Mouse (Mus musculus) neural tube, embryonic 12.5 days (tissue): ENCODE data around the gene C1qbp. TPM values are rescaled to one million over a fixed set of nuclear protein-coding genes. Genes with fewer than 3 reads are reported as not detected.

Experiments used
- ATAC-seq: fragments of 200-750 bp; cut with Nextera tagmentation; 2 replicates; pipeline ENCODE4 v1.8.0; 2017; ENCODE audit warnings: low read depth, mild to moderate bottlenecking, moderate TSS enrichment, moderate library complexity; ENCODE audit not compliant: low FRiP score
- H3K27ac ChIP-seq: fragments of 300-500 bp; sonication (generic); 2 replicates; pipeline ENCODE4 v1.5.1; 2016
- H3K27me3 ChIP-seq: fragments of 300-500 bp; sonication (generic); replicated peaks from 2 replicates; pipeline ENCODE4 v1.6.1; 2016; ENCODE audit warnings: mild to moderate bottlenecking
- H3K36me3 ChIP-seq: fragments of 300-500 bp; sonication (generic); 2 replicates; pipeline ENCODE4 v1.6.1; 2016; ENCODE audit warnings: mild to moderate bottlenecking
- H3K4me1 ChIP-seq: fragments of 300-500 bp; sonication (generic); 2 replicates; pipeline ENCODE4 v1.6.1; 2016
- H3K4me2 ChIP-seq: fragments of 300-500 bp; sonication (generic); replicated peaks from 2 replicates; pipeline ENCODE4 v1.6.1; 2016; ENCODE audit warnings: mild to moderate bottlenecking
- H3K4me3 ChIP-seq: fragments of 300-500 bp; sonication (generic); 2 replicates; pipeline ENCODE4 v1.5.1; 2016
- H3K9ac ChIP-seq: fragments of 300-500 bp; sonication (generic); 2 replicates; pipeline ENCODE4 v1.6.1; 2016; ENCODE audit warnings: mild to moderate bottlenecking
- H3K9me3 ChIP-seq: fragments of 300-500 bp; sonication (generic); 2 replicates; pipeline ENCODE4 v1.6.1; 2016; ENCODE audit warnings: mild to moderate bottlenecking
- WGBS: fragments of 180-500 bp; shearing (Covaris S2); methylation state at CpG from one replicate; pipeline ENCODE4 v1.1.7; 2016; 5-methylcytosine and 5-hydroxymethylcytosine counted together
- polyA plus RNA-seq: library from polyadenylated mRNA; unstranded; fragments of >200 nt; fragmentation: Nextera tagmentation; extraction: Ambion mirVana; gene quantifications from 2 replicates; pipeline ENCODE4 v1.2.1, GENCODE M21; 2016

Gene C1qbp
- polyA plus RNA-seq, 1 experiment from 2014 or later, result 210 TPM

- no peaks in the 10 kb centered on the region for H3K9me3 ChIP-seq
- no peak overlapping the region for H3K27ac ChIP-seq
- peaks cover 16% of the 10 kb centered on the region for H3K36me3 ChIP-seq
- no peak for ATAC-seq
- no peaks in the 10 kb centered on the region for H3K27me3 ChIP-seq
- no peak overlapping the region for H3K4me3 ChIP-seq
- peaks cover 12% of the 10 kb centered on the region for H3K4me1 ChIP-seq
- H3K9ac ChIP-seq, result 0 out of 2 replicates have a peak overlapping the region, but pooled peaks have one; percentile 17
- WGBS, result 69% methylated on average over 5 of the region's 5 CpGs
- H3K4me2 ChIP-seq, result peak overlapping the region; percentile 81
These were observed 22.2 kb upstream of the C1qbp start for GRCm38 (mm10) chr11:71005046-71005445.

- H3K27ac ChIP-seq, result no peak within 1 kb of the TSS; the same call in 1 of the 2 replicates
- peak; percentile 99 for ATAC-seq
- peaks cover 15% of the 10 kb centered on the region for H3K36me3 ChIP-seq
- under 1% methylated on average over 35 of the region's 35 CpGs for WGBS
- peak within 1 kb of the TSS; percentile 67 for H3K9ac ChIP-seq
- H3K9me3 ChIP-seq, result no peaks in the 10 kb centered on the region
- no peaks in the 10 kb centered on the region for H3K27me3 ChIP-seq
- H3K4me1 ChIP-seq, result peaks cover 12% of the 10 kb centered on the region
- peak within 1 kb of the TSS; percentile 81 for H3K4me2 ChIP-seq
- H3K4me3 ChIP-seq, result peak within 1 kb of the TSS; percentile 86
These were observed 21.5 kb upstream of the C1qbp start, which contains the start of gene Dhx33 for GRCm38 (mm10) chr11:71004316-71004773. Gene Dhx33, minus strand, starts transcription at chr11:71004437.

DNA sequence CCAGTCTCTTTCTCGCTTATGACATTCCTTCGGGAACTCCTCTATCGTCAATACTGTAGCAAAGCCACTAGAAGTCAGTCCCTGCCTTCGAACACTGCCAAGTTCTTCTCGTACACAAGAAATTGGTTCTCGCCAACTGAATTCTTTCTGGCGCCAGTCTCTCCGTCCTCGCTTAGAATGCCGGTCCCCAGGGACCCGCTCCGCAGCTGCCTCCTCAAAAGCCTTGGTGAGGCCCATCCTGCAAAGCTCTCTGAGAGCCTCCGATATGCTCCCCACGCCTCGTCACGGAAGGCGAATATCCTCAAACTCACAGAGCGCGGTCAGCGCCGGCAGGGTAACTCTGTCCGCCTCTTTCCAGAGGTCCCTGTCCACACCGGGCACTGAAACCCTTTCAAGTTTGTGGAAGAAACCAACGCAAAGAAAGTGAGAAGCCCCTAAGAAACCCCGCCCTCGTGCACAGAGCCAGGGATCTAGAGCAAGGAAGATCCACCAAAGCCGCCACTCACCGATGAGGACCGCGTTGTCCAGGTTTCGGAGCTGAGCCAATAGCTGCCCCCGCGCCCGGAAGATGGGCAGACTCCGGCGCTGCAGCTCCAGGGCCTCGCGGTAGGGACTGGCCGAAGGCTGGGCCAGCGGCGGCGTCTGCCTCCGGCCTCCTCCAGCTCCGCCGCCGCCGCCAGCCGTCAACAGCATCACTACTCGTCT, 20.9 kb upstream of the C1qbp start:
- Histone ChIP-seq H3K4me3 (peak overlapping the region; percentile 86), H3K27me3 (no peaks in the 10 kb centered on the region), H3K27ac (no peak overlapping the region; the same call in 1 of the 2 replicates), H3K4me1 (peaks cover 12% of the 10 kb centered on the region), H3K4me2 (peak overlapping the region; percentile 81), H3K9ac (peak overlapping the region; percentile 67), H3K9me3 (no peaks in the 10 kb centered on the region), H3K36me3 (peaks cover 16% of the 10 kb centered on the region)
- 1% methylated on average over 49 of the region's 49 CpGs for WGBS
- peak; percentile 84 for ATAC-seq

- H3K4me2 ChIP-seq, result no peak overlapping the region
- H3K36me3 ChIP-seq, result peaks cover 29% of the 10 kb centered on the region
- peaks cover 12% of the 10 kb centered on the region for H3K4me1 ChIP-seq
- no peak overlapping the region for H3K9ac ChIP-seq
- no peak overlapping the region for H3K4me3 ChIP-seq
- 88% methylated on average over 4 of the region's 4 CpGs for WGBS
- no peak overlapping the region for H3K27ac ChIP-seq
- H3K9me3 ChIP-seq, result no peaks in the 10 kb centered on the region
- no peaks in the 10 kb centered on the region for H3K27me3 ChIP-seq
- no peak for ATAC-seq
These were observed 18.3 kb upstream of the C1qbp start for GRCm38 (mm10) chr11:71001167-71001566.

DNA sequence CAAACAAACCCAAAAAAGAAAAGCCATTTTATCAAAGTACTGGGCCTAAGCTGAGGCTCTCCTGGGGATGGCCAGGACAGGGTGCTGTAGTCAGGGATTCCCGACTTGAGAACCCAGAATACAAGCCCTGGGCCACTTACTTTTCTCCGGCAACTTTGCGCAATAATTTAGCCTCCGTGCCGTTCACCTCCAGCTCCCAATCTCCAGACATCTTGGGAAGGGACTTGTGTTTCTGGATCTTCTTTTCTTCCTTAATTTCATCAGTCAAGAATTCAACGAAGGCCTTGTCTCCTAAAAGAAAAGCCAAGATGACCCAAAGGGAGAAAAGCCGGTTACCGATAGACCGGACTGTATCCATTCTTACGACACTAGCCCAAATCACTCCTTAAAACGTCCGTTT, 796 bp downstream of the C1qbp start:
- Histone ChIP-seq H3K27me3 (no peaks in the 10 kb centered on the region), H3K4me1 (peaks cover 13% of the 10 kb centered on the region; the same call in 1 of the 2 replicates), H3K9ac (peak overlapping the region; percentile 90), H3K4me3 (peak overlapping the region; percentile 100), H3K9me3 (no peaks in the 10 kb centered on the region), H3K4me2 (peak overlapping the region; percentile 82), H3K27ac (no peak overlapping the region), H3K36me3 (peaks cover 61% of the 10 kb centered on the region)
- 13% methylated on average over 12 of the region's 12 CpGs for WGBS
- ATAC-seq, result no peak

DNA sequence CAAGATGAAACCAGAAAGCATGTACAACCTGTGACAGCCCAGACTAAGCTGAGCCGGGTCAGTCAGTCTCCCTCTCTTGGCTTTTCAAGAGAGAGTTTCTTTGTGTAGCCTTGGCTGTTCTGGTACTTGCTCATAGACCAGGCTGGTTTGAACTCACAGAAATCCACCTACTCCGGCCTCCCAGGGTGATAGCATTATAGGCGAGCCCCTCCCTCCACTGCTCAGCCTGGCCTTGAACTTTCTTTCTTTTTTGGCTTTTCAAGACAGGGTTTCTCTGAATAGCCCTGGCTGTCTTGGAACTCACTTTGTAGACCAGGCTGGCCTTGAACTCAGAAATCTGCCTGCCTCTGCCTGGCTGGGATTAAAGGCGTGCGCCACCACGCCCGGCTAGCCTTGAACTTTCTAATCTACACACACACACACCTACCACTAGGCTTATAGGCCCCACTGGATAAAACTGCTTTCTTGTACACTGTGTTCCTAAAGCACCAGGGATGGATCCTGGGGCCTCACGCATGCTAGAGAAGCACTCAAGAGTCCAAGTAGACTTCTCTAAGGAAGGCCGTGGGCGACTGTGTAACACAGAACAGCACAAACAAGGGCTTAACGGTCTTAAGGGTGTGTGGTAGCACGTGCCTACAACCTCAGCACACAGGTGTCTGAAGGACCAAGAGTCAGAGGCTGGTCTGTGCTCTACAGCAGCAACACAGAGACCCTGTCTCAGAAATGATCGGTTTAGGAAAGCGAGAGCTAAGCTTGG, 1.9 kb downstream of the C1qbp start:
- Histone ChIP-seq H3K4me1 (peaks cover 13% of the 10 kb centered on the region; the same call in 1 of the 2 replicates), H3K9me3 (no peaks in the 10 kb centered on the region), H3K4me2 (0 out of 2 replicates have a peak overlapping the region, but pooled peaks have one; percentile 82), H3K36me3 (peaks cover 61% of the 10 kb centered on the region), H3K4me3 (no peak overlapping the region), H3K27ac (no peak overlapping the region), H3K9ac (no peak overlapping the region), H3K27me3 (no peaks in the 10 kb centered on the region)
- ATAC-seq, result no peak
- WGBS, result 94% methylated on average over 14 of the region's 14 CpGs

GRCm38 (mm10) chr11:70980232-70980631, 2.6 kb downstream of the C1qbp start:
- no peak for ATAC-seq
- no peak overlapping the region for H3K4me3 ChIP-seq
- H3K4me1 ChIP-seq, result peaks cover 13% of the 10 kb centered on the region; the same call in 1 of the 2 replicates
- H3K27ac ChIP-seq, result no peak overlapping the region
- H3K27me3 ChIP-seq, result no peaks in the 10 kb centered on the region
- no peak overlapping the region for H3K4me2 ChIP-seq
- no peak overlapping the region for H3K9ac ChIP-seq
- H3K9me3 ChIP-seq, result no peaks in the 10 kb centered on the region
- WGBS, result 88% methylated on average over 6 of the region's 6 CpGs
- H3K36me3 ChIP-seq, result peaks cover 61% of the 10 kb centered on the region

DNA sequence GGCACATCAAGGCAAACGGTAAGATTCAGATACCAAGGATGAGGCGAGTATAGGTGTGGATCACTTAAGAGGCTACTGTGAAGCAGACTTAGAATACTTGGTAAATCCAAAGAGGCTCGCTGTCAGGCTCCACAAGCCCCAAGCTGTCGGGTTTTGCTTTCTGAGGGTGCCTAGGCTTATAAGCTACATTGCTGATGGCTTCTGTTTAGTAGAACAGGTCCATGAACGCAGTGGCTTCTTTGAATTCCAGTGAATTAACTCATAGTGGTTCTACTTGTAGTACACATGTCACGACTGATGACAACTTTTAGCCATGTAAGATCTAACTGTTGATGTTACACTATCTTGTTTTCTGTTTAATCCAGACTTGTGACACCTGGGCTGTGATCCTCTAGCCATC, 5.5 kb downstream of the C1qbp start:
- no peaks in the 10 kb centered on the region for H3K9me3 ChIP-seq
- H3K4me2 ChIP-seq, result no peak overlapping the region
- 88% methylated on average over 6 of the region's 6 CpGs for WGBS
- H3K27me3 ChIP-seq, result no peaks in the 10 kb centered on the region
- H3K36me3 ChIP-seq, result peaks cover 79% of the 10 kb centered on the region
- H3K4me3 ChIP-seq, result no peak overlapping the region
- H3K27ac ChIP-seq, result no peak overlapping the region
- peaks cover 13% of the 10 kb centered on the region; the same call in 1 of the 2 replicates for H3K4me1 ChIP-seq
- H3K9ac ChIP-seq, result no peak overlapping the region
- no peak for ATAC-seq

GRCm38 (mm10) chr11:70975193-70975592, 7.6 kb downstream of the C1qbp start:
- Histone ChIP-seq H3K27ac (no peak overlapping the region), H3K36me3 (peaks cover 68% of the 10 kb centered on the region), H3K4me3 (no peak overlapping the region), H3K9ac (no peak overlapping the region), H3K9me3 (no peaks in the 10 kb centered on the region), H3K27me3 (no peaks in the 10 kb centered on the region), H3K4me2 (no peak overlapping the region), H3K4me1 (peaks cover 5% of the 10 kb centered on the region; the same call in 1 of the 2 replicates)
- WGBS, result 89% methylated on average over 2 of the region's 2 CpGs
- ATAC-seq, result no peak

- no peak overlapping the region for H3K9ac ChIP-seq
- peaks cover 56% of the 10 kb centered on the region for H3K36me3 ChIP-seq
- H3K4me2 ChIP-seq, result no peak overlapping the region
- no peak for ATAC-seq
- no peaks in the 10 kb centered on the region for H3K9me3 ChIP-seq
- no peak overlapping the region for H3K27ac ChIP-seq
- H3K4me3 ChIP-seq, result no peak overlapping the region
- WGBS, result 78% methylated on average over 4 of the region's 4 CpGs
- peaks cover 5% of the 10 kb centered on the region; the same call in 1 of the 2 replicates for H3K4me1 ChIP-seq
- H3K27me3 ChIP-seq, result no peaks in the 10 kb centered on the region
These were observed 8.9 kb downstream of the C1qbp start for GRCm38 (mm10) chr11:70973947-70974346.

DNA sequence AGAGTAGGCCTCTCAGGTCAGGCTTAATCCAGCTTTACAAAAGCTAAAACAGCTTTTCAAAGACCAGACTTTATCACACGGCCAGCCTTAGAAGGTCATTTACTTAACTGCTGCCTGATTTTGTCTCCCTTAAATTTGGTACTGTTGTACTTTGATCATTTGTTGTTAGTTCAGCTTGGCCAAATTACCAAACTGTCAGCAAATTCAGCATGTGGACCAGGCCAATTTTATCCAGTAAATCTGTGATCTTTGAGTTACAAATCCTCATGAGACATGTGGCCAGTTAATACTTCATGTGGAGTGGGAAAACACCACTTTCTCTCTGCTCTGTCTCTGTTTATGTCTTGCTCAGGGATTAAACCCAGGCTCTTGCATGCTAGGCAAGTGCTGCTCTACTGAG, 10.2 kb downstream of the C1qbp start:
- Histone ChIP-seq H3K27me3 (no peaks in the 10 kb centered on the region), H3K27ac (no peak overlapping the region), H3K9ac (no peak overlapping the region), H3K9me3 (no peaks in the 10 kb centered on the region), H3K4me2 (no peak overlapping the region), H3K4me1 (peaks cover 12% of the 10 kb centered on the region), H3K4me3 (no peak overlapping the region), H3K36me3 (peaks cover 42% of the 10 kb centered on the region)
- WGBS, result 79% methylated on average over 1 of the region's 1 CpGs
- no peak for ATAC-seq
